Mouse (Mus musculus): ENCODE results near the gene Fam118b.

Gene Fam118b

GRCm38 (mm10) chr9:35198351-35198750 lies 69.3 kb downstream of the Fam118b start:
- no peak for DNase-seq (ENCODE audit: low read depth, low spot score)

DNA sequence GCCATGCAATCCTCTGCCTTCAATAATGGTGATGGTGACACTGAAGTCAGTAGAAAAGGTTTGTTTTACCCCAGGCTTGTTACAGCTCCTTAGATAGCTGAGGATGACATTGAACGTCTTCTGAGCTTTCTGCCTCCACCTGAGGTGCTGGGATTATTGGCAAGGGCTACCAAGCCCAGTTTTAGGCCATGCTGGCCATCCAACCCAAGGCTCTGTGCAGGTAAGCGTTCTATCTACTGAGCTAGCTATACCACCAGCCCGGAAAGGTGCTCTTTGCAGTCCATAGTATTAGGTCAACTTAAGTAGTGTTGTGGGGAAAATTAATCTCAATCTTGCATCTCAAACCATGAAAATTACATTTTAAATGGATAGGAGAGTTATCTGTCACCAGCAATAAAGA lies 70.0 kb downstream of the Fam118b start:
- no peak for DNase-seq (ENCODE audit: low read depth, low spot score)

GRCm38 (mm10) chr9:35194048-35194447 lies 73.6 kb downstream of the Fam118b start:
- DNase-seq (ENCODE audit: low read depth, low spot score) = no peak

GRCm38 (mm10) chr9:35192983-35193542 lies 74.5 kb downstream of the Fam118b start:
- no peak for DNase-seq (ENCODE audit: low read depth, low spot score)

- DNase-seq (ENCODE audit: low read depth, low spot score) = no peak
Observed at GRCm38 (mm10) chr9:35188700-35189099, 78.9 kb downstream of the Fam118b start.

- DNase-seq (ENCODE audit: low read depth, low spot score) = no peak
Observed at GRCm38 (mm10) chr9:35187351-35187903, 80.2 kb downstream of the Fam118b start.

GRCm38 (mm10) chr9:35186430-35186829 lies 81.2 kb downstream of the Fam118b start:
- no peak for DNase-seq (ENCODE audit: low read depth, low spot score)

- no peak for DNase-seq (ENCODE audit: low read depth, low spot score)
Observed at GRCm38 (mm10) chr9:35183359-35183758, 84.2 kb downstream of the Fam118b start.

DNA sequence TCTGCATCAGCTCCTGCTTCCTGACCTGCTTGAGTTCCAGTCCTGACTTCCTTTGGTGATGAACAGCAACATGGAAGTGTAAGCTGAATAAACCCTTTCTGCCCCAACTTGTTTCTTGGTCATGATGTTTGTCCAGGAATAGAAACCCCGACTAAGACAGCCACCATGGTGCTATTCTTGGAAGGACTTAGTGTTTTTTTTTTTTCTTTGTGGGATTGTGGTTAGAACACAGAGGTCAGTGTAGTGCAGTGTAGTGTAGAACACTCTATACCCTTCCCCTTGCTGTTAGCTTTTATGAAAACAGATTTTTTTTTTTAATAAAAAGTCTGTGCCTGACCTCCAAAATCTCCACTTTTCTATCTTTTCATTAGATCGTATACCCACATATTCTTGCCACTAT lies 84.8 kb downstream of the Fam118b start:
- DNase-seq (ENCODE audit: low read depth, low spot score) = no peak

DNA sequence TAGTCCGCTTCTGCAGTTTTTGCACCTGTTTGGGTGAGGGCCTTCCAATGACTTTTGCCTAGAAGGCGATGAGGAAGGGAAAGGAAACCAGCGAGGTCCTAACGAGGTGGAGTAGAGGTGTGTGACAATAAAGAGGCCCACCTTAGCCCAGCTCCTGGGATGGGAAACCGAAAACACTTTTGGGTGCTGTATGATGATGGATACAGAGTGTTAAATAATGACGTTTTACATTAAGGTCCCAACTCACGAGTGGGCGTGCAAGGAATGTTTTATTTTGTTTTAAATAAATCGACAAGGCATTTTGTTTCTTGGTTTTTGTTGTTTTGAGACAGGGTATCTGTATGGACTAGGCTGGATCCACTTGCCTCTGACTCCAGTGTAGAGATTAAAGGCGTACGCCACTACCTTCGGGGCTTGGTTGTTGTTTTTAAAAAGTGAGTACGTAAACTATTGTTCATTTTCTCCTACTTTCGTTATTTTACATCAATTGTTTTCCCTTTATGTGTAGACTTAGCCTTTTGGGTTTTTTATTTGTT lies 91.4 kb downstream of the Fam118b start:
- no peak for DNase-seq (ENCODE audit: low read depth, low spot score)

DNA sequence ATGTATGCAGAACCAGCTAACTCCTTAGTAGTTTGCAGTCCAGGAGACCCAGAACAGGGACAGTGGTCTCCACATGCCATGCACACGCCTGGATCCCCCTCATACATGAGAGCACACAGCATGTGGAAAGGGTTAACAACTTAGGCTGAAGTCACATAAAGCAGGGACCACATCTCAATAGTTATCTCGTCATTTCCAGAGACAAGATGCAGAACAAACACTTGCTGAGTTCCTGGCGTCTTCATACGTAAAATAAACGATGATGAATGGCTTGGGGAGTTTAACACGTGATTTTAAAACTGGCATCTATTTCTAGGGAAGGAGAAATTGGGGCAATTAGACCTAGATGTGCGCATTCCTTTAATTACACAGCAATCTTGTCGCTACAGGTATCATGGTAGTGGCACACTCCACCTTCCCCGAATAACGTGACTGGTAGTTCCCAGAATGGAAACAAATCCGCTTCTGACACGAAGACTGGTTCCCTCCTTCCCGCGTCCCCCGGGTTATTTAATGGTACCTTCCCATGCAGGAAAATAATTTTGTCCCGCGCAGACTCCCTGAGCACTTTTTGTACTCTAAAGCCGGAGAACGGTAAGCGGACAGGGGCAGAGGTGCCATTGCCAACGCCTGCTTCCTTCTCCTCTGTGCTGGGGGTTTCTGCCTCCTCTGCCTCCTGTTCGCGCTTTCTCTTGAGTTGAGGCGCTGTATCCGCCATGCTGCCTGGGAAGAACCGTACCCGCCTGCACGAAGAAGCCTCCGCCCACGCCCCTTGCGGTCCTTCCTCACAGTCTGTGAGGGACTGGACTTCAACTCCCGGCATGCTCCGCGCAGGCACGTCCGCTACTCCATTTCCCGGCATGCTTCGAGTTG lies 92.1 kb downstream of the Fam118b start, which contains the start of gene Dcps:
TSS of gene Dcps (minus strand) at position 811 of the 873 bp plus-strand sequence.
- DNase-seq (ENCODE audit: low read depth, low spot score) = peak; percentile 89

GRCm38 (mm10) chr9:35173331-35173730 lies 94.3 kb downstream of the Fam118b start:
- DNase-seq (ENCODE audit: low read depth, low spot score) = no peak

DNA sequence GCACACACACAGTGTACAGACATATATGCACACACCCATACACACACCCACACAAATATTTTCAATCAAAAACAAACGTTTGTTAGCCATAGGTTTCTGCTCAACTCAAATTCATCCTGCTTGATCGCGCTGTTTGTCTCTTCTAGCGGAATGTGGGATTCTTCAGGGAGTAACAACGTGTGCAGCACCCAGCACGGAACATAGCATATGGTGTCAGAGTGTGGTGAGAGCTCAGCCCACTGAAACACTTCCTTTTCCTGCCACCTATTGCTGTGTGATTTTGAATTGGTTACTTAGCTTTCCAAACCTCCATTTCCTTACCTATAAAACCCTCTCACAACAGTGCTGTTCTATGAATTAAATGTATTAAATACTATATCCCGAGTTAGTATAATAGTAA lies 97.5 kb downstream of the Fam118b start:
- DNase-seq (ENCODE audit: low read depth, low spot score) = no peak

Measured in forelimb bud, embryonic 11.5 days (tissue).